Mouse (Mus musculus) right cerebral cortex, postnatal 25 days (tissue): ENCODE results near the gene Wdr13.

Source experiments
- DNase-seq: peaks from one replicate; pipeline ENCODE4 v3.0.0; 2022

The Wdr13 gene

DNA sequence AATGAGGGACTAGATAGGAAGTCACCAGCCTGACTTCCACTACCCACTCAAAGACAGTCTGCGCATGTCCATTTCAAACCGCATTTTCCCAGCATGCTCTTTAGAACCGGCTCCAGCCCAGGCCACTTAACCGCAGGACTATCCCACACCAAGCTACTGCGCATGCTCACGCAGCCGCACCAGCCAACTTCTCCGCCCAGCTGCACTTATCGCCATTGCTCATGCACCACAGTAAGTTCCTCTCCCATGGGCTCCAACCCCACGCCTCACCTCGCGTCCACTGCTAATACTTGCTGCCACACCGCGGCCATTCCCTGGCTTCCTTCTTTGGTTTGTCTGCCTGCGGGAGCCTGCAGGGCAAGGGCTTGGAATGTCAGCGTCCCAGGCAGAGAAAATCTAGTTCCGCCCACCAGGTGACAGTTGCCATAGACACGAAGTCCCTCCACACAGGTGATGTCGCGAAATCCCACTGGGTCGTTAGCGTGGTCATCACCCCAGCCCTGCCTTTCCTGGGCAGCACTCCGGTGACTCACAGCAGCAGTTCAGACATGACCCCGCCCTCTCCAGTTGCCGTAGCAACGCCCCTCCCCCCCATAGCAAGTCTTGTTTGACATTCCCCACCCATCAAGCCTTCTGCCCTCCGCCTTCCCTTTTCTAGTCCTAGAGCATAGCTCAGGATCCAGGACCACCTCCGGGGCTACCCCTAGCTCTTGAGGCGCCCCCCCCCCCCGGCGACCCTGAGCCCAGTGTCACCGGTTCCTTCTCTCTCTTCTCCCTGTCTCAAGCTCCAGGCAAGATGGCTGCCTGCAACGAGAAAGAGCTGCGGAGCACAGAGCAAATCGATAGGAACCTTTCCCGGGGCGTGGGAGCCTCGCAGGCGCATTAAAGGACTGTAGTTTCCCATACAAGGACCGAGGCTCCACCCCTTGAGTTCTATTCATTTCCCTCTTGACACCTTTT is at the start of gene Wdr13:
TSS of gene Wdr13 (minus strand) at position 876 of the 960 bp plus-strand sequence.
- peak; percentile 84 for DNase-seq

DNA sequence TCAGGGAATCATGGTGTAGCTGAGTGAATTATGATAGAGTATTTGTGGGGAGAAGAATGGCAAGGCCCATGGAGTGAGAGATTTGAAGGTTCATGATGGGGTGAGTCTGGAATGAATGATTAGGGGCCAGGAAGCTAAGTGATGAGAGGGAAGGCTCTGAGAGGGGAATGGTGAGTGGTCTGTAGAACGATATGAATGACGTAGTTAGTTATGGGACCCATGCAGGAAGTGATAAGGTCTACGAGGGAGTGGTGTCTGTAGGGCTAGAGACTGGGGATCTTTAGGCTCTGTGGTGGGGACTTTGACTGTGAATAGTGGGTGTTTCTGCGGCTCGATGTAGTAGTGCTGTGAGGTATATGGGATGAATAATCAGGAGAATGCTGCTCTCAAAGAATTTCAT is 47.0 kb upstream of the Wdr13 start:
- no peak for DNase-seq

DNA sequence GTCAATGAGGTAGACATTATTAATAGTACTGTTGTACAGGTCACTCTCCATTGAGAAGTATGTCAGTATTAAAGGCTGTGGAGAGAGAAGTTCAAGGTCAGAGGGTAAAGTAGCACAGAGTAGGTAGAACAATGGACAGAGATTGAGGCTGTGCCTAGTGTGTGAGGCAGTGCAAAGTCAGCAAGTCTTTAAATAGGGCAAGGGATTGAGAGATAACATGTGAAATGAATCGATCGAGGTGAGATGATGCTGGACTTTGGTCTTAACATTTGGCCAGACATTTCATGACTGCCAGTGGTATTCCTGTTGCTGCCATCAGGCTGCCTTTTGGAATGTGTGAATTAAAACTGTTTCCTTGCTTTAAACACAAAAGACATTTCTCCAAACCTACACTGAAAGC is 46.2 kb upstream of the Wdr13 start:
- DNase-seq, result no peak

DNA sequence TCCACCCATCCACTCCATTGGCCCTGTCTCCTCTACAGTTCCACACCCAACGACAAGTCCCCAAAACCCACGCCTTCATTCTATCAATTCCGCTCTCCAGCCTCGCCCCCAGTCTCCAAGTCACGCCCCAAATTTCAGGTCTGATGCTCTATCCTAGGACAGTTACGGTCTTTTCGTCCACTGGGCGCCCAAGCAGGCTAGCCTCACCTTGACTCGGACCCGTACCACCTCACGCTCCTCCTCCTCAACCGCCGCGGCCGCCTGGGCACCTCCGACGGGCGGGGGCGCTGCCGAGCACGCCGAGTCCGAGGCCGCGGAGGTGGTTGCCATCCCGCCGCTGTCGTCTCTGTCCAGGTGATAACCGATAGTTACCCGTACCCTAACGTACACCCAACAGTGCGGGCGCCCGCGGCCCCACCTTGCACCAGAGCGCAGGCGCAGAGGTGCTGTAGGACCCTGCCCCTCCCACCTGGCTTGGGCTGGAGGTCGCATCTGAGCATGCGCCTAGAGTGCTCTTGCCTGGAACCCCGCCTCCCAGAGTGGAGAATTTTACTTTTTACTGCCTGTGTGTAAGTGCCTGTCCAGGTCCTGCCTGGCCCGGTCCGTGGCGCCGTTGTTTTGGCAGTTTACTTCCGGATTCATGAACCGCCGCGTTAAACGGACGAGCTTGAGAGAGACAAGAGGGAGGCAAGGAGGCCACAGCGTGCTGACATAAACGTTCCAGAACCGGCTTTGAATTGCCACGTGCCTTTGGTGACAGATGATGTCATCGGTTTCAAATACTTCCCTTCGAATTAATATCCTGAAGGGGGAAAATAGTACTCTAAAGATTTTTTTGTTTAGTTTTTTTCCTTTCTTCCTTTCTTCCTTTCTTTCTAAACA is 43.1 kb upstream of the Wdr13 start, which contains the start of gene Tbc1d25:
TSS of gene Tbc1d25 (minus strand) at position 678 of the 882 bp plus-strand sequence.
- peak; percentile 81 for DNase-seq

DNA sequence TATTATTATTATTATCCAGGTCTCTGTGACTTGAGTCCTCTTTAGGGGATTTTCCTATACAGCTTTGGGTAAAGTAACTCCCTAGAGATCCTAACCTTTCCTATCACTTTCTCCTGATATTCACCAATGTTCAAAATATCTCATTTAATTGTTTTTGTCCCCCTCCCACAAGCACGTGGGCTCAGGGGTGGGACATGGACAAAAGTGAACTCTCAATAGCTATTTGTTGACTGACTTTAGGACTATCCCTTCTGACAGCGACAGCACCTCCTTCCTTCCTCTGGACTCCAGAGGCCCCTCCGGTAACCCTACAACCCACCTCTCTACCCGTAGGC is 42.4 kb upstream of the Wdr13 start:
- no peak for DNase-seq

DNA sequence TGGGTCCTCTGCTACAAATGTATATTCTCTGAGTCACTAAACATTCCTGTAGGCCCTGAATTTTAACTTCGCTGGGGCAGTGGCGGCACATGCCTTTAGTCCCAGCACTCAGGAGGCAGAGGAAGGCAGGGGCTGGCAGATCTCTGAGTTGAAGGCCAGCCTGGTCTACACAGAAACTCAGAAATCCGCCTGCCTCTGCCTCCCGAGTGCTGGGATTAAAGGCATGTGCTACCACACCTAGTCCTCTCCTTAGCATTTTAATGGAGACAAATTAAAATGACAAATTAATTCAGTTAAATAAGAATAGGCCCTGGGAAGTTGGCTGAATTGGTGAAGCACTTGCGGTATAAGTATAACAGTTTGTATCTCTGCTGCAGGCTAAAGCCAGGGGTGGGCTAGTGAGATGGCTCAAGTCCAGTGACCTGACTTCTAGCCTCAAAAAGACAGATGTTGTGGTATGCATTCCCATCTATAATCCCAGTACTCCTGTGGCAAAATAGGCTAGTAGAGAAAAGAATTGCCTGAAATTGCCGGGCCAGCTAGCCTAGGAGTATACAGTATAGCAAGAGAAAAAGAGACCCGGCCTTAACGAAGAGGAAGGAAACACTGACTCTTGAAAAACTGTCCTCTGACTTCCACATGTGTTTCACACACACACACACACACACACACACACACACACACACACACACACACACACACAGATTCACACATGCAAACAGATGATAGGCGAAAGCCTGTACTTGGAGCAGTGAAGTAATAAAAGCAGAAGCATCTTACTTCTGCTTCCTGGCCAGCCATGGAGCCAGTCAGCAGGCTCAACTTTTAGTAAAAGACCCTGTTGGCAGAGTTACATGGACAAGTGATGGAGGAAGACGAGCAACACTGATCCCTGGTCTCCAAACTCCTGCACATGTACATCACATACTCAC is 35.3 kb upstream of the Wdr13 start:
- DNase-seq, result no peak

DNA sequence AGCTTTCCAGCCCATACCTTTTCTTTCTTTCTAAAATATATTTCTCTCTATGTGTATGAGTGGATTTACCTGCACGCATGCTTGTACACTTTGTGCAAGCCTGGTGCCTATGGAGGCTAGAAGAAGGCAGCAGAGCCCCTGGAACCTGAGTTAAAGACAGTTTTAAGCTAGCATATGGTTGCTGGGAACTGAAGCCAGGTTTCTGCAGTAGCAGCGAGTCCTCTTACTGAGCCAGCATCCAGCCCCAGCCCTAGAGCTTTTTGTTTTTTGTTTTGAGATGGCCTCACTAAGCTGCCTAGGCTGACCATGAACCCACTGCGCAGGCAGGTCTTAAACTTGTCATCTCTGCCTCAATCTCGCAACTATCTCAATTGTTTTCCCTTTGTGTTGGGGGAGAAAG is 31.8 kb upstream of the Wdr13 start:
- no peak for DNase-seq

DNA sequence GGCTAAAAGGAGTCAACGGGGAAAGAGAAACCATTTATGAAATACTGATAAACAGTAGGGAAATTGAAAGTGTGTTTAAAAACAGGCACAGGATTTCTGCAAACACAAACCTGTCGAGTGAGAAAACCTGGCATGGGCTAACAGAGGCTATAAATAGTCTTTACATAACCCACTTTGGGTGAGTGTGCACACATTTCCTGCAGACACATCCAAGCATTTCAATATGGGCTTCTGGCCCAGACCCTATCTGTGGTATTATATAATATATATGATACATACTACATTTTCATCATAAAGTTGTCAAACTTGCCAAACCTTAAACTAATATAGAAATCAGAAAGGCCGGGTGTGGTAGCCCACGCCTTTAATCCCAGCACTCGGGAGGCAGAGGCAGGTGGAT is 30.4 kb upstream of the Wdr13 start:
- no peak for DNase-seq

DNA sequence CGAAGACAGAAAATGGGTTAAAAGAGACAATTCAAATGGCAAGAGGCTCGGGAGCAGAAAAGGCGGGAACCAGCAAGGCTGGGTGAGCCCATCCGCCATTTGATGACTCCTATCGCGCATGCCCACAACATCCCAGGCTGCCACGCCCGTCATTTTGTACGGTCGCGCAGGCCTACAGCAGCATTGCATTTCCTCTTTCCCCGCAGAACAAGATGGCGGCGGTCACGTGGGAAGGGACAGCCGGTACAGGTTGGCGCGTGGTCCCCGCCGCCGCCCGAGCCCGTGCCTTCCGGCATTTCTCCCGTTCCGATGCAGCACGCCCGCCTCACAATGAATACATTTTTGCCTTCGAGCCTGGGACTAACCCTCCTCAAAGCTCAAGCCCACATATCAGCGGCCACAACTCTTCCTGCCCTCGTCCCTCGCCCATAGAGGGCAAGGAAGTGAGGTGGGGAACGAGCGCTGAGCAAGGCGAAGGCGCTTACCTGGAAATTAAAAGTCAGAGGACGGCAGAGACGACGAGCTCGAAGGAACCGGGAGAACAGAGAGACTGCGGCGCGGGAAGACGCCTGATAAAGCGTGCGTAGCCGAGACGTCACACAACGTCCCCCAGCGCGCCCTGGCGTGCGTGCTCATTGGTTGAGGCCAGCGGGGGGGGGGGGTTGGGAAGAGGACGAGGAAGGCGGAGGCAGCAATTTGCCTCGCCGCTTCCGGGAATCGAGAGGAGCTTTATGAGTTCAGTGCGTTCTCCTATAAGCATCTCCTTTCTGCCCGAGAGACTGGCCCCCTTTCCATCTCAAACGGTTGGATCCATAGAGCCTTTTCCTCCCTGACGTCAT is 12.7 kb upstream of the Wdr13 start, which contains the start of gene Rbm3:
TSS of gene Rbm3 (minus strand) at position 728 of the 839 bp plus-strand sequence.
- DNase-seq, result peak; percentile 84

DNA sequence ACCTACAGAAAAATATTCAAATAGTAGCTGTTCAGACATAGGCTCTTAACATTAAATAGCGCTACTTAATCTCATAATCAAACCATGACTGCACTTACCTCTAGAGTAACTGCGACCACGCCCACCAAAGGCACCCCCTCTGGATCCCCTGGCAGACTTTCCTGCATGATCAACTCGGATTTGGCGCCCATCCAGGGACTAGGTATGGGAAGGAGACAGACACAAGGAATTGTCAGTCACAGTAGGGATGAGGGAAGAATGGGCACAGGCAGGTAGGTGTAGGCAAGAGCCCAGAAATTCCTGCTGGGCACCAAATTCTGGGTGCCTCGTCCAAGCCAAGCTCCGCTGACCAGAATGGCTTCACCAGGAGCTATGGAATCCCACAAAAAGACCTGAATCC is 11.1 kb upstream of the Wdr13 start:
- no peak for DNase-seq

DNA sequence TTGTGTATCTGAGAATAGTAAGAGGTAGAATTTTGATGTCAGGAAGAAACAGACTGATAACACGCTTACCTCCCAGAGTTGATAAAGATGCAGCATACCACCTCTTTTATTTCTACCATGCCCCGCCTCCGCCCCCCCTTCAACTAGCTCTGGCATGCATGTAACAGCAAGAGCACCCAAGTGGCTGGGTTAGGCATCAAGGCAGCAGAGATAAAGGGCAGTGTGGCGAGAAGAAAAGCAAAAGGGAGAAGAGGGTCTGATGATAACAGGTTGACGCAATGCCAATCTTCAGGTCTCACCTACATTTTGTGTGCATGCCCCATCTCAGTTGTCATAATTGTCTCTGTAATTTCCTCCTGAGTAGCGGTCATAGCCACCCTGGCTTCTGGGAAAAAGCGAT is 10.3 kb upstream of the Wdr13 start:
- DNase-seq, result no peak

DNA sequence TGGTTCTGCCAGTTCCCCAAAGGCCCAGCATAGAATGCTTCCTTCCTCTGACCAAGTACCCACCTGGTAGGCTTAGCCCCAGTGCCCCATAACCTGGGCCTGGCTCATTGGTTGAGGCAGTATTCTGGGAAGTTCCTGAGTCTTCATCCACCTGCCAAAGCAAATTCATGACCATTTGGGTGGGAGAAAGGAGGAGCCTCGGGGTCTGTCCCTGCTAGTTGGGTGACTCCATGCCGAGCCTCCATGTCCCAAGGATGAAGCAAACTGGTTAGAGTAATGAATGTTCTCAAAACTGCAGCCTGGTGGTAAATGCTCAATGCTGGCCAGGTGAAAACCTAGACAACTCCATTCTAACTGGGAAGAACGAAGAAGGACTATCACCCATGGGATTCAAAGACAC is 8.4 kb upstream of the Wdr13 start:
- no peak for DNase-seq

DNA sequence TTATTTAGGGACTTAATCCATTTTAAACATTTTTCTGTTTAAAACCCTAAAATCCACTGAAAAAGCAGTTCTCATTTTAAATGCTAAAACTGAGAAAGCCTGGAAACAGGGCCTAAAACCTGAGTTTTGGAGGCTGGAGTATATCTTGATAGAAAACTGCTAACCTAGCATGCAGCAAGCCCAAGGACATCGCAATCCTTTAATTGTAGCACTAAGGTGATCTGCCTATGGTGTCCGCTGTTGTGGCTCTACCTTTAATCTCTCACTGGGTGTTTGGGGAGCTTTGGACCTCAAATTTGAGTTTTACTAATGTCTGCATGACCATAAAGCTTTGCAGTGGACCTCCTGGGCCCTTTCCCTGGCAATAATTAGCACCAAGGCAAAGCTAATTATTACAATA is 7.8 kb upstream of the Wdr13 start:
- DNase-seq, result no peak

DNA sequence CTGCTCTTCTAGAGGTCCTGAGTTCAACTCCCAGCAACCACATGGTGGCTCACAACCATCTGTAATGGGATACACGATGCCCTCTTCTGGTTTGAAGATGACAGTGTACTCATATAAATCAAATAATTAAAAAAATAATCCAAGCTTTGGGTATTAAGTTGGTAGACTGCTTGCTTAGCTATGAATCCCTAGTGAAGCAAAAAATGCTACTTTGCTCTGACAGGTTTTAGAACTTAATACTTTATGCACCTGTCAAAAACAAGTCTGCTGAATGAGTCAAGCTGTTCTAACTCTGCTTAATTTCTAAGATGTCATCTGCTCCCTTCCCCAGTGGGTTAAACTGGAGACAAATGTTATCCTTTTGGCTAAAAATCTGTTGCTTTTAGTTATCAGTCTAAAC is 6.8 kb upstream of the Wdr13 start:
- no peak for DNase-seq

DNA sequence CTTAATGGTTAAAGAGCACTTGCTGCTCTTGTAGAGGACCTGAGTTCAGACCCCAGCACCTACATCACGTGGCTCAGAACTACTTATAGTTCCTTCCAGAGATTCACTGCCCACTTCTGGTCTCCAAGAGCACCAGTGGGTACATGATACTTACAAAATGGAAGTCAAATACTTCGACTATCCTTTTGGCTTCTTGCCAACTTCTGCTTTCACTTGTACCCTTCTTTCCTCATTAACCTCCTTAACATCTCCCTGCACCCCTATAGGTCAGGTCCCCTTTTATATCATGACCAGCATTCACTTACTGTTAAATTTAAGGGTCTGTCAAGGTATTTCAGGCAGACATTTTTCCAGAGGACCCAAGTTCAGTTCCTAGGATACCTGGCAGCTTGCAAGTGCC is 3.2 kb upstream of the Wdr13 start:
- DNase-seq, result no peak

DNA sequence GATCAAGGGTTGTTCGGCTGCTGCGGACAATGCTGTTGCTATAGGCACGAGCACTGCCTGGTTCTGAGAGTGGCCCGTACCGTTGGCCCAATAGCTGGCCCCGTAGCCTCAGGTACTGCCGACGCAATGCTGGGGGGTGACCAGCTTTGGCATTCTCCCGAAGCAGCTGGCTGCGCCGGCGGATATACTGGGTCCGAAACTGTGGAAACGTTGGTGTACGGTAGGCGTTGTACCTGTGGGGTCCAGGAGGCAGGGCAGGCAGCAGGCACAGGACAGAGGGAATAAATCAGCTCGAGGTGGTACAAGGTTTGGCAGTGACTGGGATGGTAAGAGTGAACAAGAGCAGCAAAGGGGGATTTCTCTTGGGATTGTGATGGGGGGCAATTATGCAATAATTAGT is 1.3 kb downstream of the Wdr13 start:
- DNase-seq, result no peak

DNA sequence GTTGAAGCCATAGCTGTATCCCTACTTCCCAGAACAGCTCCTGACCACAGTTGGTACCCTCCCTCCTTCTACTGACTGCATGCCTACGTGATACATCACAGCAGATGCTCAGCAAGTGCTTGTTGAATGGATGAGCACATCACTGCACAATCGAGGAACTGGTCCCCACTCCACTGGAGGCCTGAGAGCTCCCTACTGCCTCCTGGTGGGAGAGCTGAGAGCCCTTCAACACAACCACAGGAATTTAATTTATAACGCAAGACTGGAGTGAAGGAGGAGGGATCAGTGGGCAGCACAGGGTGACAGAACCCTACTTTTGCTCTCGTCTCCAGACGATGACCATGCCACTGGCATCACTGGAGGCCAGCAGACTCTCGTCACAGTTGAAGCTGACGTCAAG is 7.5 kb downstream of the Wdr13 start:
- no peak for DNase-seq

DNA sequence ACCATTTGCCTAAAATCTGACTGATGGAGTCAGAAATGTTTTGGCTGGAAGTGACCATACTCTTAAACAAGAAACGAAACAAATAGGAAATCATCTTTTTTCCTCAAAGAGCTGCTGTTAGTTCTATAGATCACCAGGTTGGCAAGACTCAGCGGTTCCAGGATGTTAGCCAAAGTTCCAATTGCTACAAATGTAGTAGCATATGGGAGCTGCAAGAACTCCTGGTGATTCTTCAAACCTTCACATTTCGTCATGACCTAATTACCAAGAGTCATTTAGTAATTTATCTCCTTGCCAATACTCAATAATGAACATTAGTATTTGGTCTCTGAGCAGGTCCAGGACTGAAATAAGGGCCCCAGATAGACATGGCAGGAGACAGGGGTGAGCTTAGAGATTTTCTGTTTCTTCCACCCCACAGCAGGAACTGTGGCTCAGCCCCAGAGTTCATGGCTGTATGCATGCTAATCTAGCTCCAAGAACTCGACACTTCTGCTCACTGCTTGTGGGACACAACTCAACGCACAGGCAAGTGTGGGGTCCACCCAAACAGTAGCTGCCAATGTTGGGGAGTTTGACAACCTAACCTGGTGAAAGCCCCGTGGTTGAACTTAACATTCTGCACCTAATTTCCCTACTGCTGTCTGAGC is 8.7 kb downstream of the Wdr13 start:
- no peak for DNase-seq

DNA sequence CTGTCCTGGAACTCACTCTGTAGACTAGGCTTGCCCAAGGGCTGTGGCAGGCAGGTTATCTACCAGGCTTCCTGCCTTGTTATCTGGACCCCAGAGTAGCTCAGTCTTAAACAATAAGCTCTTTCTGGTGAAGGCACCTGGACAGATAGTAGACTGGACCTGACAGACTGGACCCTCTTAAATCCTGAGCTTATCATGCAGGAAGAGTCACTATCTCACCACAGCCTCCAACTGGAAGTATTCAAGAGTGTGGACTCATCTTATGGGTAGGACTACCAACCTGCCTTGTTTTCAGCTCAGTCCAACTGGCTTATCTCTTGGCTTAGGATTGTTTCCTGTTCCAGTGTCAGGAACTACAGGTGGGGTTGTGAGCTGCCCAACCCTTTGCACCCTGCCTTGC is 15.4 kb downstream of the Wdr13 start:
- no peak for DNase-seq

DNA sequence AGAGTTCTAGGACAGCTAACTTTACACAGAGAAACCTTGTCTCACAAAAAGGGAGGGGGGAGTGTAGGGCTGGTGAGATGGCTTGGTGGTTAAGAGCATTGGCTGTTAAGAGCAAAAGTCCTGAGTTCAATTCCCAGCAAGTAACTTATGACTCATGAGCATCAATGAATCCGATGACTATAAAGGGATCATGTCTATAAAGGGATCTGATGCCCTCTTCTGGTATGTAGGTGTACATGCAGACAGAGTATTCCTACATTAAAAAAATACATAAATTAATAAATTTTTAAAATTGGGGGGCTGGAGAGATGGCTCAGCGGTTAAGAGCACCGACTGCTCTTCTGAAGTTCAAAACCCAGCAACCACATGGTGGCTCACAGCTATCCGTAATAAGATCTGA is 17.4 kb downstream of the Wdr13 start:
- DNase-seq, result no peak

DNA sequence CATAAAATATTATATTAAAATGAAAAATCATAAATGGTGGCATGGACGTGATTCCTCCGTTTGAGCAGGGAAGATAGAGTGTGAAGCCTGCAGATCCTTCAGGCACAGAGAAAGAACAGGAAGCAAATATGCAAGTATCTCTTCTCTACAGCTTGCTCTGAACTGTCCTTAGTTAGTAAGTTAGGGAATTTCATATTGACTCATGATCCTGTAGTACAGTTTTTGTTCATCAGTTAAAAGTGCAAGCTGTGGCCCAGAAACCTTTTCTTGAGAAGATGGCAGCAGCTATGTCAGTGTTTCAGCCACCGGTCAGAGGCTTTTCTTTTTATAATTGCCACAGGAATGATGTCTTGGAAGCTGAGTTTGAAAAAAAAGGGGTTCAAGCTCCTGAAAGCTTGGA is 27.7 kb downstream of the Wdr13 start:
- no peak for DNase-seq
